Mouse (Mus musculus) embryo, embryonic 11 days (tissue): ENCODE results near the gene Slc2a1.

ENCODE experiments used
- DNase-seq: peaks from one replicate; pipeline ENCODE4 v3.0.0-alpha.2; 2015

Gene Slc2a1

DNA sequence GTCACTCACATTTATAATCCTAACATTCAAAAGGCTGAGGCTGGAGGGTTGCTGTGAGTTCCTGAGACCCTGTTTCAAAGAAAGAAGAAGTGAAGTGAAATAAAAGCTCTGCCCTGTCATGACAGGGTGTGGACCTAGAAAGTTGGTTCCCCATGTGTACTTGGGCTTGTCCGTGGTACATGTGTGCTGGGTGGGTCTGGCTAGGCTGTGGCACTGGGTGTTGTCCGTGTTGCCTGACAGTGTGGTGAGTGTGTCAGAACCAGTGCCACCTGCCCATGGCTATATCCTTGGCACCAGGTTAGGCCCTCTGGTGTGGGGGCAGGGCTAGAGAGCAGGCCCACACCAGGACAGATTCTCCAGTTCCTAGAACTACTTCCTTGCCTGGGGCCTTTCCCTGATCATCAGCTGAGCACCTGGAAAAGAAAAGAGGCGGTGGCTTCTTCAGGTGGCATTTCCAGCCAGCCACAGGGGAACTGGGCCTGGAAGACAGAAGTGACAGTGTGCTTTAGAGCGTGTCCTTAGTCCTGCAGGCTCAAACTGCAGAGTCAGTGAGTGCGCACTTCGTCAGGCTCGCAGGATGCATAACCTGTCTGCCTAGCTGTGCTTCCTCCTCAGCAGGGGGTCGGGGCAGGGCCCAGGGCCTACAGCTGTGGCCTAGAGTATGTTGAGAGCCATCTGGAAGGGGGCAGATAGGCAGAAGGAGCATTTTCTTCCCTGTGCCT is 22.8 kb downstream of the Slc2a1 start:
- DNase-seq = no peak

DNA sequence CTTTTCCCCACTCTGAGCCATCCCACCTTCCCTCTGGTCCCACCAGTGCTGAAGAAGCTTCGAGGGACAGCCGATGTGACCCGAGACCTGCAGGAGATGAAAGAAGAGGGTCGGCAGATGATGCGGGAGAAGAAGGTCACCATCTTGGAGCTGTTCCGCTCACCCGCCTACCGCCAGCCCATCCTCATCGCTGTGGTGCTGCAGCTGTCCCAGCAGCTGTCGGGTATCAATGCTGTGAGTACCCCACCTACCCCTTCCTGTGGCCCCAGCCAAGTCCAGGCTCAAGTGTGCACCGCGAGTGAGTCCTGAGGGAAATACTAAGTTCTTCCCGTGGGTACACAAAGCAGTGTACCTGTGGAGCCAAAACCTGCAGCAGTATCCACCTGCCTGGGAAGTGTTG is 24.8 kb downstream of the Slc2a1 start:
- no peak for DNase-seq

DNA sequence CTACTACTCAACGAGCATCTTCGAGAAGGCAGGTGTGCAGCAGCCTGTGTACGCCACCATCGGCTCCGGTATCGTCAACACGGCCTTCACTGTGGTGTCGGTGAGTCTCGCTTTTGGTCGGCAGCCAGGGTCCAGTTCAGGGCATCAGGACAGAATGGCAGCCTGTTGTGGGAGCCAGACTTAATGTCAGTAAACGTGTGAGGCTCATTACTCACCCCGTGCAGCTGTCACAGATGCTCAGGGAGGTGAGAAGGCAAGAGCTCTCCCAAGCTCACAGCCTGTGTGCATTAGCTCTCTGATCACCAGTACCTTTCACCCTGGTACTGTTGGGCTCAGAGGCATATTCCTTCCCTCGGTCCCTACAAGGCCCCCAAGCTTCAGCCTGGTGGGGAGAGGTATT is 25.3 kb downstream of the Slc2a1 start:
- no peak for DNase-seq

DNA sequence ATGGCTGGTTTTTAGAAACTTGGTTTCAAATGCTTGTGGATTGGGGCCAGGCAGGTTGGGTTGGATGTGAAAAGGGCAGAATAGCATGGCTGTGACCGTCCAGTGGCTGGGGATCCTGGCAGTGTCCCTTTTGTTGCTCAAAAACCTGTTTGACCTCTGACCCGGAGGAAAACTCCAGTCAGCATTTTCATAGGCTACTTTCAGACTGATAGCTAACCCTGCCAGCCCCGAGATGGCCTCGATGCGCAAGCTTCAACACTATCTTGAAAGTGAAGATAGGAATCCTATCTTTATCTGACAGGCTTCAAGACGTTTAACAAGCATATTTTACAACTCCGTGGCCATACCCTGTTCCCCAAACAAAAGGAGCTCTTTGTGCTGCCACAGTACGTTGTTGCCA is 28.8 kb downstream of the Slc2a1 start:
- DNase-seq = no peak

DNA sequence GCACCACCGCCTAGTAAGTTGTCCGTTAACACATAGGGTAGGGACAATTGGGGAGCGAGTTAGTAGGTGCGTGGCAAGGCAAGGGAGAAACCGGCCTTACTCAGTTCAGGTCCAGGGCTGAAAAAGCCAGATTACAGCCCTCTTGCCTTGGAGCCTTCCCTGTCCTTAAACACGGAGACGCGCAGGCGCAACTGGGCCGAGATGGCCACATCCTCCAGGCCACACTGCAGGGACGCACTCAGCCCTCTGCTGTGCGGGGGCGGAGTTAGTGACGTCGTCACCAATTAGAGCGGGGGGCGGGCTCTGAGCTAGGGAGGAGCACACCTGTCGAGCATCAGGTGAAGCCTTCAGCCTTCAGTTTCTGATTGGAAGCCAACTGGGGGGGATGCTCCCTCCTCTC is 29.7 kb downstream of the Slc2a1 start:
- peak; percentile 88 for DNase-seq

DNA sequence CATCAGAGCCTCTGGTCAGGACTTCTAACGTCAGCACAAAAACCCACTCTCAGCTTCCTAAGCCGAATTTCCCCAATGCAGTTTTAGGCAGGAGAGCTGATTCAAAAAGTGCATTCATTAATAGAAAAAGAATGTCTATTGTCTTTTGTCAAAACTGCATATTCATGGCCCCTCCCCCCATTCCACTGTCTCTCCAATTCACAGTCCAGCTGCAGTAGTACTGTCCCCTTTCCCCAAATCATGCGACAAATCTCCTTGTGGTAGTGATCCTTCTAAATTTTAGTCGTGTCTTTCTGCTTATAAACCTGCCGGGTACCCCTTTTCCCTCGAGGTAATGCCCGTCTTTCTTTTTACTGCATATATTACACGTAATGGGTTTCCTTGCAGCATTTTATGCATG is 30.3 kb downstream of the Slc2a1 start:
- DNase-seq = no peak

DNA sequence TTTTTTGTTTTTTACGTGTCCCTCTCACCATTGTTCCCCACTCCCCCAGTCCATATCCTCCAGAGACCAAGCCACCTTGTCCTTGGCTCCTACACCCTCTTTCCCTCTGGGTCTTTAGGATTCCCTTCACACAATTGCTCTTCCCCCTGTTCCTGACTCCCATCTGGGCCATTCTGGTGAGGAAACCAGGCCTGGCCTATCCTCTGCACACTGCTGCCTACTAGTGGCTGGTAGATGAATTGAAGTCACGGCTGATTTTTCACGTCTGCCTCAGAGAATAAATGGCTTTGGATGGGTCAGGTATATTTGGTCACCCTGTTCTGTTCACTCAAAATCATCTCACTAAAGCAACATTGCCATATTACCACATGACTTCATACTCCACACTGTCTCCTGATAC is 31.6 kb downstream of the Slc2a1 start:
- DNase-seq = peak; percentile 68

DNA sequence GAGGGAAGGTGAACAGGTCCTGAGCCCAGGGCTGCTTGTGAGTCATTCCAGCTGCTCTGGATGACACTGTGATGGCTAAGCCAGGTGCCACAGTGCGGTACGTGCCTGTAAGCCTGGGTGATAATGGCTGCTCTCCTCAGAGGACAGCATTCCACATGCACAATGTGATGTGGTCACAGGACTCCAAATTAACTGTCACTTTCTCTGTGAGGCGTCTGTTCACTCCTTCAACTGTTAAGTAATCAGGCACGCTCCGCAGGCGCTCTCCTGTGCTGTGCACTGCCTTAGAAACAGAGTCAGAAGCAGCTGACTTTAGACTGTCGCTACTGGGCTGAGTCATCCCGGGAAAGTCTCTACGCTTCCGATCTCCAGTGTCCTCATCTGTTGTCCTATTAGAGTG is 32.7 kb downstream of the Slc2a1 start:
- no peak for DNase-seq

DNA sequence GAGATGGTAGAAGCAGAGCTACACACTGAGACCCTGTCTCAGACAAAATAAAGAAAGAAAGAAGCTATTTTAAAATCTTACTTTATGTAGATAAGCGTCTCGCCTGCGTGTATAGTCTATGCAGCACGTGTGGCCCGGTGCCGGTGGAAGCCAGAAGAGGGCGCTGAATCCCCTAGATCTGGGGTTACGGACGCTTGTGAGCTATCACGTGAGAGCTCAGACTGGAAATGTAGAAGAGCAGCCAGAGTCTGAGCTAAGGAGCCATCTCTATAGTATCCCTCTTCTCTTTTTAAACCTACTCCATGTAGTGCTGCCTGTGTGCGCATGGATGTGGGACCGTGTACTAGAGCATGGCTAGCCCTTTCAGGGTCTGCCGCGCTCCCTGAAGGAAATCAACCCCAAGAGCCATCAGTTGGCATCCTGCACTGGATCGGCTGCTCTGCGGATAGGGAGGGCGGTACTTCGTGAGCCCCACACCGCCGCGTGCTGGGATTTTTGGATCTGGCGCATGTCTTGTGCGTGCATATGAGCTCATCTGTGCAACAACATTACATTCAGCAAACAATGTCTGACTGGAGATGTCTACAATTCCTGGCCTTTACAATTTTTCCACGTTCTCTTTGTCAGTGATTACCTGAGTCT is 33.8 kb downstream of the Slc2a1 start:
- peak; percentile 86 for DNase-seq

DNA sequence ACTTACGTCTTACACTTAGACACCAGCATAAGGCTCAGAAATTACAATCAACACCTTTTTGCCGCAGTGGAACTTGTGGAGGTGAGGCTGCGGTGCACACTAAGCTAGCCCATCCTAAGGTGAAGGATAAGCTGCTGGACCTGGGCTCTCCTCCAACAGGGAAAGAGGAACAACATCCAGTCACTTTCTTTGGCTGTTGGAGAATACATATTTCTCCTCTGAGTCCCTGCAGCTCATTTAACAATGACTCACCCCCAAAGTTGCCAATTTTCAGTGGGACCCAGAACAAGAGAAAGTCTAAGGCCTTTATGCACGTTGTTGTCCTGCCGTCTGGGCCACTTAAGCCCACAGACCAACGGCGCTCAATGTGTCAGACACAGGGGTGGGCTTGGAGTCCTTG is 38.3 kb downstream of the Slc2a1 start:
- DNase-seq = no peak

DNA sequence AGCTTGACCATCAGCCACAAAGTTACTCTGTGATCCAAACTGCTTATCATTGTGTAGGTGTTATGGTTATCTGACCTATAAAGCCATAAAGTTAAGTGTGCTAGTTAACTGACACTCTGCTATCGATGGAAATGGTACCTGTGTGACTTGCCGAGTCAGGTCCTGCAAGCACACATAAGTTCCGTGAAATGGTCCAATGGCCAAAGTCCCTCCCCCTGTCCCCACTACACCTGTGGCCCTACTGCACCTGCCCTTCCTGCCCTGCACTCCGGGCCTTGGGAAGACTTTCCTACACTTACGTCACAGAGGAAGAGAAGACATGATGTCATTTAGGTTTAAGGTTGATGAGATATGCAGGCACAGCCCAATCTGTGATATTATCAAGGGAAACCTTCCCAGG is 38.8 kb downstream of the Slc2a1 start:
- DNase-seq = no peak

DNA sequence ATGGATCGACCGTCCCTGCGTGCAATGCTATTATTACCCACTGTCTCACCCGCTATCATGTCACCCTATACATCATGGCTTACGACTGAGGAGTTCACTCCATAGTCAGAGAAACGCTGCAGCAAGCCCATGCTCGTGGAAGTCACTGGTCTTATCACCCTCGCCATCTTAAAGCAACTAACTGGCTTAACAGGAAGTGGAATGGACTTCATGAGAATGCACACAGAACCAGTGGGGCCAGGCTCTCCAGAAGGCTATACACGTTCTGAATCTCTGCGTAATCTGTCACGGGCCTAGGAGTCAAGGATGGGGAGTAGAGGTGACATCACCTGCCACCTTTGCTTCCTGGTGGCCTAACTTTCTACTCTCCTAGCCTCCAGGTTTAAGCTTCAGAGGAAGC is 40.2 kb downstream of the Slc2a1 start:
- no peak for DNase-seq

DNA sequence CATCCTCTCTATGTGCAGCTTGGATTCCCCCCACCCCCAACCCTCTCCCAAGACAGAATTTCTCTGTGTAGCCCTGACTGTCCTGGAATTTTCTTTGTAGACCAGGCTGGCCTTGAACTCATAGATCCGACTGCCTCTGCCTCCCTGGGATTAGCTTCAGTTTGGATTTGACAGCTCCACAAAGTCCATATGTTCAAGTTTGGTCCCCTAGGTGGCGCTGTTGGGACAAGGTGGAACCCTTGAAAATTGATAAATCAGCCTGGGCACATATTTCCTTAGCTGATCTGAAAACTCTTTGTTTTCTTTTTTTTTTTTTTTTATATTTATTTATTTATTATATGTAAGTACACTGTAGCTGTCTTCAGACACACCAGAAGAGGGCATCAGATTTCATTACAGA is 48.7 kb downstream of the Slc2a1 start:
- peak; percentile 60 for DNase-seq

DNA sequence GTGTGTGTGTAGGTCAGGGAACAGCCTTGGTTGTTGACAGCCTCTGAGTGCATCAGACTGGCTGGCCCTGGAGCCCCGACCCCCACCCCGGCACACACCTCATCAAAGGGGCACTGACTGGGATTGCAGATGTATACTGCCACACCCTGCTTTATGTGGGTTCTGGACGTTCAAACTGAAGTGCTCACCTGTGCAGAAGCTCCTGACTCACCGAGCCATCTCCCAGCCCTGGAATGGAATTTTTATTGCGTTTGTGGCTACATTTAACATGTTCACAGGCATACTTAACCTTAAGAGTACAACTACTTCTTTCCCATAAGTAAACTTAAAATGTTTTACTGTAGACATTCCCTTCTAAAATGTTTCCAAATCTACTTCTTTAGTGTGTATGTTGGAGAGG is 49.4 kb downstream of the Slc2a1 start:
- DNase-seq = no peak

DNA sequence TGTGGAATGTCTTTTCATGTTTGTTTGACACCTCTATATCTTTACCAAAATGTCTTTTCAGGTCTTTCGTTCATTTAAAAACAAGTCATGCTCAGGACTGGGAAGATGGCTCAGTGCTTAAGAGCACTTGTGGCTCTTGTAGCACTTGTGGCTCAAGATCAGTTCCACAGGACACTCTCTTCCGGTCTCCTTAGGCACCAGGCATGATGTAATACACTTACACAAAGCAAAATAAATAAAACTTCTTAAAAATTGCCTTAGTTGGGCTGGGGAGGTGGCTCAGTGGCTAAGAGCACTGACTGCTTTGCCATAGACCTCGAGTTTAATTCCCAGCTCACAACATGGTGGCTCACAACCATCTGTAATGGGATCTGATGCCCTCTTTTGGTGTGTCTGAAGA is 52.8 kb downstream of the Slc2a1 start:
- no peak for DNase-seq

DNA sequence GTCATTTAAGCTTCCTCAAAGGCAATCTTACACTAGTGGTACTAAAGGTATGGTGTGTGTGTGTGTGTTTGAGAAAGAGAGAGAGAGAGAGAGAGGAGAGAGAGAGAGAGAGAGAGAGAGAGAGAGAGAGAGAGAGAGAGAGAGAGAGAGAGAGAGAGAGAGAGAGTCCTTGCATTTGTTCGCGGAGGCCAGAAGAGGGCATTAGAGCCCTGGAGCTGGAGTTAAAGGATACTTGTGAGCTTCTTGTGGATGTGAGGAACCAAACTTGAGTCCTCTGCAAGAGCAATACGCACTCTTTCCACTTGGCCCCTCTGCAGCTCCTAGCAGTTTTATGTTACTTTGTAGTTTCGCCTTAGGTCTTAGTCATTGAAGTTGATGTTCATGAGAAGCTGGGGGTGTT is 54.5 kb downstream of the Slc2a1 start:
- DNase-seq = no peak

DNA sequence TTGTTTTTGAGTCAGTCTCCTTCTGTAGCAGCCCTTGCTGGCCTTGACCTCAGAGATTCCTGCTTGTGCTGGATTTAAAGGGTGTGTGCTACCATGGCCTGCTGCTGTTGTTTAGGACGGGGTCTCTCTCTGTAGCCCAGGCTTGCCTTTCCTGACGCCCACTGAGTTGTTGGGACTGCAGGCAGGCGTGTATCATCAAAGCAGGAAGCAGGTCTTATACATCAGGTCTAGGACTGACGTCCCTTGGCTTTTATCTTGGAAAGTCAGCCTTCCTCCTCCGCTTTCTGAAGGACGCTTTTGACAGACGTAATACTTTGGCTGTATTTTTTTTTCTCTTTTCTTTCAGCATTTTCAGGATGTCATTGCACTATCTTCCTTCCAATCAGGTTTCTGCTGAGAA is 57.4 kb downstream of the Slc2a1 start:
- no peak for DNase-seq

DNA sequence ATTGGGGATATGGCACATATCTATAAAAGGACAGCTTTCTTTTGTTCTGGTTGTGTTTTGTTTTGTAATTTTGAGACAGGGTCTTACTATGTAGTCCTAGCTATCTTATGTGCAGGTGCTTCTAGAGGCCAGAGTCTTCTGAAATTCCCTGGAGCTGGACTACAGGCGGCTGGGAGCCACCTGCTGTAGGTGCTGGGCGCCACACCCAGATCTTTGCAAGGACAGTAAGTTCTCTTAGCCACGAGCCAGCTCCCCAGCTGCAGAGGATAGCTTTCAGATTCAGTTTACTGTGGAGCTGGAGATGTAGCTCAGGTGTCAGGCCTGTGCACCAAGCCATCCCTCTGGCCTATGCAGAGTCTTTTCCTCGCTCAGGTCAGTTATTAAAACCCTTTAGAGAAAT is 58.6 kb downstream of the Slc2a1 start:
- no peak for DNase-seq

DNA sequence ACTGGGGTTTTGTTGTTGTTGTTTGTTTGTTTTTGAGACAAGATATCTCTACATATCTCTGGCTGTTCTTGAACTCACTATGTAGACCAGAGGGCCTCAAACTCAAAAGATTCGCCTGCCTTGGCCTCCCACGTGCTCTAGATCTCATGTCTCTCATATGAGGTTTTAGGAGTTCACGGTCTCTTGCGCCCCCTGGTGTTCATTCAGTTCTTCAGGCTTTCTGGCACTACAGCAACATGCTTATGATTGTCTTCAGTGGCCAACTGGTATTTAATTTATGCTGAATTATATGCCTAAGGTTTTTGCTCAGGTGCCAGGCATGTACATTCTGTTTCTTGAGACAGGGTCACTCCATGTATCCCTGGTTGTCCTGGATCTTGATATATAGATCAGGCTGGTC is 59.2 kb downstream of the Slc2a1 start:
- peak; percentile 87 for DNase-seq

DNA sequence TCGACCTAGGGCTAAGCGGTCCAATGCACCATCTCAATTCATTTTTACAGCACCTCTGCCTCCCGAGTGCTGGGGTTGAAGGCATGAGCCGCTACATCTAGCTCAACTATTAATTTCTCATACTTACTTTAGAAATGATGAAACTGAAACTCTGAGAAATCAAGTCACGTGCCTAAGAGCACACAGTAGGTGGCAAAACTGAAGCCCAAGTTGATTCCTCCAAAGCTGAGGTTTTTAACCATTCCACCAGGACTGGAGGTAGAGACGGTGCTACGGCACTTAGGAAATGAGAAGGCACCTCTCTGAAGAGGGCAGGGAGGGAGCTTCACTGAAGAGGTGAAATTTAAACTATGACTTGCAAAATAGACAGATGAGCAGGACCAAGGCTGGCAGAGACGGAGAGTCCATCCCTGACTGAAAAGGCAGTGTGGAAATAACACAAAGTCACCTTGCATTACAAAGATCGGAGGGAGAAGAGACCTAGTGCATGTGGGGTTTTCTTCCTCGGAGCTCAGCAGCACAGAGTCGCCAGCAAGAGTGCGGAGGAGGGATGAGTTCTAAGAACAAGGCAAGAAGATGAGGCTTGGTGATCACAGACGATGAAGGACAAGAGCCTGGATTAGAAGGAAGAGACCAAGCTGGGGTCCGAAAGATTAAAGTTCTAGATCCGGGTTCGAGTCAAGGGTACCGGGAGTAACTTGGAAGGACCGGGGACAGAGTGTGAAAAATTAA is 64.6 kb downstream of the Slc2a1 start:
- DNase-seq = no peak

DNA sequence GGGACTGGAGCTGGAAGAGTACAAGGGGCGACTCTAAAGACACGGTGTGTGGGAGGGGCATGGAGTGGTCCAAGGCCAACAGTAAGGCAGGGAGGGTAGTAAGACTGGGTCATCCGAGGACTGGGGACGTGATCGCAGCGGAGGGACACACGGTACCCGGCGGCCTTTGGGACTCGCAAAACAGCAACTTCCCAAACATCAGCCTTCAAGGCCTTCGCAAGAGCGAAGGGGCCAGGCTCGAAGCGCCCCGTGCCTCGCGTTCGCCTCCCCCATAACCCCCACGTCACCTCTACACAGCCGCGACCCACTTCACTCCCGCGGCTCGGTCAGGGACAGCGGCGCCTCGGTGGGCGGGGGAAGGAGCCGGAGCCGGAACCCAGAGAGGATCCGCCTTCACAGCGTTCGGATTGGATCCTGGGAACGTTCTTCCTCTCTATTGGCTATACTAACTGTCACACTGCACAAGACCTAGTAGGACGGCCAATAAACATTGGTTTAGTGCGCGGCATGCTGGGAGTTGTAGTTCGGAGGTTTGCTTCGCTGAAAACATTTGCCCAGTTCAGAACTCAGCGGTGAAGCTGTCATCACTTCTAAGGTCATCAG is 65.4 kb downstream of the Slc2a1 start, which contains the start of gene Zfp691:
Gene Zfp691 (minus strand): TSS at position 345 of the 603 bp plus-strand sequence.
- peak; percentile 97 for DNase-seq

DNA sequence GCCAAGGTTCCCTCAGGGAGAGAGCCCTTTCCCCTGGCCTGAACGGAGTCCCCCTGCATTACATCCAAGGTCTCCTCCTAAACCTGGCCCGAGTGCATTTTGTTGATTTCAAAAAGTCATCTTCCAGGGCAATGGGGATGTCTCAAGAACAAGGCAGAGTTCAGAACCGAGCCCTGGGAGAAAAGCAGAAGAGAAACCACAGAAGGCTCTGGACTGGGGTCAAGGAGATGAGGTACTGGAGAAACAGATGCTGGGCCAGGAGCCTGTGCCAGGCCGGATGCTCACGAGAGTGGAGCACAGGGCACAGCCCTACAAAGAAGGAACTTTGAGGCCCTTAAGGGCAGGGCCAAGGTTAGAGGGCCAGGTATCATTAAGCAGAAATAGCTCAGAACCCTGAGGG is 69.2 kb downstream of the Slc2a1 start:
- DNase-seq = no peak

DNA sequence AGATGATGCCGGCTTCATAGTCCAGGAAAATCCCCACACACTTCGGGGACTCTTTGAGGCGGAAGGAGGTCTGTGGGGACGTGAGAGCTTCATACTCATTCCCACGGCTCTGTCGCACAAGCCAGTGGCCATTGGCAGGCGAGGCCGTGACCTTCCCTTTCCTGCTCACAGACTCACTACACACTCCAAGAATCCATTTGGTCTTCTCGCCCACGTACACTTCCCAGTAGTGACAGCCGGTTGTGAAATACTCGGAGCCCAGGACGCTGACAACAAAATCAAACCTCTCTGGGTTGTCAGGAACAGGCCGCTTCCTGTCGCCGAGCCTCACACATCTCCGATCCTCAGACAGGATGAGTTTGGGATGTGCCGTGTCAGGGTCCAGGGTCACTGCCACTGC is 69.8 kb downstream of the Slc2a1 start:
- no peak for DNase-seq
